Mouse (Mus musculus) gastrocnemius, postnatal 10 days (tissue): Measurements from ENCODE around the gene Prrc2a. TPM values are rescaled to one million over a fixed set of nuclear protein-coding genes. Genes with fewer than 3 reads are reported as not detected.
A peak's percentile ranks its signal among the peaks of the same experiment; 100 is the strongest.

Source experiments
- DNase-seq: peaks from one replicate; pipeline ENCODE4 v3.0.0; 2021; ENCODE audit warnings: mixed read lengths
- total RNA-seq, 2 experiments: library from RNA; stranded (reverse); gene quantifications; 2 replicates each; pipeline ENCODE4 v1.2.3; 2021

Gene Prrc2a
- total RNA-seq, 2 experiments from 2014 or later: 128 to 149 TPM

GRCm38 (mm10) chr17:35190096-35190495 is 25.4 kb upstream of the Prrc2a start:
- no peak for DNase-seq

DNA sequence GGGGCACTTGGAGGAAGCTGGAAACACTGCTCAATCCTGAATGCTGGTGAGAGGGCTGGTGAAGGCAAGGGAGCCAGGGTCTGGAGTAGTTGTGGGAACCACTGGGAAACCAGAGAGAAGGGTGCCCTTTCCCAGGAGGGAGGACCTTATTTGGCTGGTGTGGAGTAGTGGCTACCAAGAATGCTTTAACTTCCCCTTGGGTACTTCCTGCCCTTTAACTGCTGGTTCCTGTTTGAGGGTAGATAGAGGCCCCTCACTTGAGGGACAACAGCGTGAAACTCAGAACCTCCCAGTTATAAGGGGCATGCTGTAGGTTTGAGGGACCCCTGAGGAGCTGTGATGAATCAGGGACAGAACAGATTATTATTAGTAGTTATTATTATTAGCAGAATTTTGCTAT is 24.5 kb upstream of the Prrc2a start:
- no peak for DNase-seq

GRCm38 (mm10) chr17:35187959-35188610 is 23.4 kb upstream of the Prrc2a start, which contains the start of gene Lst1:
Gene Lst1 (minus strand): TSS chr17:35188439.
- DNase-seq: no peak

- no peak for DNase-seq
Measured at GRCm38 (mm10) chr17:35187345-35187744, 22.6 kb upstream of the Prrc2a start.

- DNase-seq: no peak
Measured at GRCm38 (mm10) chr17:35186681-35187080, 22.0 kb upstream of the Prrc2a start.

- peak; percentile 75 for DNase-seq
Measured at GRCm38 (mm10) chr17:35185639-35186611, 21.2 kb upstream of the Prrc2a start.

- no peak for DNase-seq
Measured at GRCm38 (mm10) chr17:35180093-35180492, 15.4 kb upstream of the Prrc2a start.

- peak; percentile 83 for DNase-seq
Measured at GRCm38 (mm10) chr17:35178528-35178927, 13.8 kb upstream of the Prrc2a start.

DNA sequence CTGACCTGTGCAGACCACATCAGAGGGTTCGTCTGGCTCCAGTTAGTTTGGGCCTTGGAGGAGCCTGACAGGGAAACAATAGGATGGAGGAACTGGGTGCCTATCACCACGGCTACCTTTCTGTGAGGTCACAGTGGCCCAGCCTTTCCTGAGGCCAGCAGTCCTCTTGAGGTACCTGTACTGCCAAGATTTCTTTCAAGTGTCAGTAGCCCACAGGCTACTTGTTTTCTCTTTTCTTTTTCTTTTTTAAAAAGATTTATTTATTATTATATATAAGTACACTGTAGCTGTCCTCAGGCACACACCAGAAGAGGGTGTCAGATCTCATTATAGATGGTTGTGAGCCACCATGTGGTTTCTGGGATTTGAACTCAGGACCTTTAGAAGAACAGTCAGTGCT is 11.3 kb upstream of the Prrc2a start, which contains the start of gene Aif1:
Aif1 (minus strand) TSS at position 101 of the 400 bp plus-strand sequence.
- no peak for DNase-seq

DNA sequence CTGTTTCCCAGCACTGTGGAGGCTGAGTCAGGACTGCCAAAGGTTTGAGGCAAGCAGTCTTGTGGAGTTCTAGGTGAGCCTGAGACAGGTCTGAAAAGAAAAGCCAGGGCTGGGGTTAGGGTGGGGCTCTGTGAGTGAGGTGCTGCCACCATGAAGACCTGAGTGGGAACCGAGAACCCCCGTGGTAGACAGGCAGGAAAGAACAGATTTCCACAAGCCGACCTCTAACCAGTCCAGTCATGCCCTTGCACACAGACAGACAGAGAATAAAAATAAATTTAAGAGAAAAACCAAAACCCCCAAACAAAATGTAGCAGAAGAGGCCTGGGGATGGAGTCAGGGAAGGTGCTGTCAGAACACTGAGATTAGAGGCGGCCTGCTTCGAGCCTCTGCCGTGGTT is 10.7 kb upstream of the Prrc2a start:
- no peak for DNase-seq

GRCm38 (mm10) chr17:35174201-35174977 is 9.7 kb upstream of the Prrc2a start:
- no peak for DNase-seq

- DNase-seq: no peak
Measured at GRCm38 (mm10) chr17:35173329-35173728, 8.6 kb upstream of the Prrc2a start.

DNA sequence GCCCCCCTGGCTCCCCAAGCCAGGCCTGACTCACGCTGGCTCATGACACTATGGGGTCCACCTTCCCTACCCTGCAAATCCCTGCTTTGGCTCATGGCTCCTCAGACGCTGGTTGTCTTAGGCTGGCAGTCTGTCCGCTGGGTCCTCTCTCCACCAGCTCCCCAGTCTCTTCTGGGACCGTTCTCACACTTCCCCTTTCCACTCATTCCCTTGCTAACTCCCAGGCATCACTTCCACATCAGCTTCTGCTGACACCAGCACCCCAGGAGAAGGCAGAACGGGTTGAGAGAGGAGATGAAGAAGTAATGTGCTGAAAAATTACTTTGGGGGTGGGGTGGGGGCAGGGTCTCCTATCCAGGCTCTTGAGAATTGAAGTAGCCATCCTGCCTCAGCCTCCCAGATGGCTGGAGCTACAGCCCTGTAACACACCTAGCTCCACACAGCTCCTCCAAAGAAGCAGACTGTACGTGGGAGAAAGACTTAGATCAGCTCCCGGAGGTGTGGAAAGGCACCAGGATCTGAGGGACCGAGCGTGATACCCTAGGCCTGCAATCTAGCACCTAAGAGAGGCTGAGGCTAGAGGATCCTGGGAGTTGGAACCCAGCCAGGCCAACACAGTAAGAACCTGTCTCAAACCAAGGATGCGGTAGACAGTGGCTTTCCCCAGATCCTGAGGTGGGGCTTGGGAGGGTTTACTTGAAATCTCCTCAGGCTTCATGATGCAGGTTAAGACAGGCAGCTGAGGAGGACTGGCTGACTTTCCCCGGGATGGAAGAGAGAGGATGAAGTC is 7.9 kb upstream of the Prrc2a start:
- DNase-seq: no peak

DNA sequence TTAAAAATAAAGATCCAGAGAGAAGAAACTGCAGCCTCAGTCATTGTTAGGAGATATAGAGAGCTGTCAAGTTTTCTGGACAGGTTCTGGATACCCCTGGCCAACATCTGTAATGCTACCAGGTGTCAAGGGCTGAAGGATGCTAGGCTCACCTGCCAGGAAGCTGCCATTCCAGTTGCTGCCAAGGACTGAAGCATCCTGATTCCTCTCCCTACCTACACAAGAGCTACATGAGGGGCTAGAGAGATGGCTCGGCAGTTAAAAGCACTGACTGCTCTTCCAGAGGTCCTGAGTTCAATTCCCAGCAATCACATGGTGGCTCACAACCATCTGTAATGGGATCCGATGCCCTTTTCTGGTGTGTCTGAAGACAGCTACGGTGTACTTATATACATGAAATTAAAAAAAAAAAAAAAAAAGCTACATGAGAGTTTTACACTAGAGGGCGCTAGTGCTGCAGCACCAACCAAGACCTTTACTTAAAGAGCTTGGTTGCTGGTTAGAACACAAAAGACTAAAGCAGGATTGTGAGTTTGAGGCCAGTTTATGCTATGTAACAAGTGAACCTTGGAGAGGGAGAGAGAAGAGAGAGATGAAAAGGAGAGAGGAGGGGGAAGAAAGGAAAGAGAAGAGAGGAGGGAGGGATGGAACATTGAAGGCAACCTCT is 4.0 kb upstream of the Prrc2a start:
- no peak for DNase-seq

- DNase-seq: no peak
Measured at GRCm38 (mm10) chr17:35167794-35168193, 3.1 kb upstream of the Prrc2a start.

- no peak for DNase-seq
Measured at GRCm38 (mm10) chr17:35166352-35167035, 1.8 kb upstream of the Prrc2a start.

- DNase-seq: no peak
Measured at GRCm38 (mm10) chr17:35165451-35166155, 906 bp upstream of the Prrc2a start.

GRCm38 (mm10) chr17:35164218-35164567 is 504 bp downstream of the Prrc2a start:
- no peak for DNase-seq

- no peak for DNase-seq
Measured at GRCm38 (mm10) chr17:35163326-35164081, 1.2 kb downstream of the Prrc2a start.
